Mouse (Mus musculus): ENCODE measurements around the gene Axl.

Gene Axl

DNA sequence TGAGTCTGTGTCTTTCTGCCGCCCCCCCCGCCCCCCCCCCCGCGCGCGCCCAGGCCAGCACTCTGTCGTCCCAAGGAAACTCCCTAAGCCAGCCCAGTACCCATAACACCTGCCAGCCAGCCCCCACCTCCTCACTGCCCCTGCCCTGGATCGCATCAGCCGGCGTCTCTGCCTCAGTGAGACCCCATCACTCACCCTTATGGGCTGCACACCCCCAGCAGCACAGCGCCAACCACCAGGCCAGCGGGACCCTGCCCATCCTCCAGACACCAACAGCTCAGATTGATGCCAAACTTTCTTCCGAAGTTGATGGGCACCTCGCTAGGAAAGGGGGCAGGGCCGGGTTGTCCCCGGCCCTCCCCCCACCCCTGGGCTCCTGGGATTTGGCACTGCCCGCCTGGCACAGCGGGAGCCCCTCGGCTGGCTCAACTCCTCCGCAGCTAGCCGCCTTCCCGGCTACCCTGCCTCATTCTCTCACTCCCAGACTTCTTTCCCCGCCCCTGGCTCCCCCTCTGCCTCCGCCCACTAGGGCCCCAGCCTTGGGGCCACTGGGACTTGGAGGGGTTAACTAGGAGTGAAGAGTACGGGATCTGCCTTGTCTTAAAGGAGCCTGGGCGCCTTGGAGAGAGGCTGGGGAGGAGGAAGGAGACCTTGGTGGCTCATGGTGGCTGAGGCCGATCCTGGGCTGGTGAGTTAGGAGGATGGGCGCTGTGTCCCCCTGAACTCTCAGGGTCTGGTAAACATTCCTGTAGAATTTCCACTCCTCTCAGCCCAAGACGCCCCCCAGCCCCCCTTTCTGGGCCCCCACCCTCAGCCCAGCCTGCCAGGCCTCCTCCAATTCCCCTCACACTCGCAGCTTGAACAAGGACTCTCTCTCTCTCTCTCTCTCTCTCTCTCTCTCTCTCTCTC is at the start of gene Axl:
Gene Axl, minus strand, starts transcription at position 486 of the 909 bp plus-strand sequence.
- DNase-seq (ENCODE audit: low spot score): peak; percentile 80

DNA sequence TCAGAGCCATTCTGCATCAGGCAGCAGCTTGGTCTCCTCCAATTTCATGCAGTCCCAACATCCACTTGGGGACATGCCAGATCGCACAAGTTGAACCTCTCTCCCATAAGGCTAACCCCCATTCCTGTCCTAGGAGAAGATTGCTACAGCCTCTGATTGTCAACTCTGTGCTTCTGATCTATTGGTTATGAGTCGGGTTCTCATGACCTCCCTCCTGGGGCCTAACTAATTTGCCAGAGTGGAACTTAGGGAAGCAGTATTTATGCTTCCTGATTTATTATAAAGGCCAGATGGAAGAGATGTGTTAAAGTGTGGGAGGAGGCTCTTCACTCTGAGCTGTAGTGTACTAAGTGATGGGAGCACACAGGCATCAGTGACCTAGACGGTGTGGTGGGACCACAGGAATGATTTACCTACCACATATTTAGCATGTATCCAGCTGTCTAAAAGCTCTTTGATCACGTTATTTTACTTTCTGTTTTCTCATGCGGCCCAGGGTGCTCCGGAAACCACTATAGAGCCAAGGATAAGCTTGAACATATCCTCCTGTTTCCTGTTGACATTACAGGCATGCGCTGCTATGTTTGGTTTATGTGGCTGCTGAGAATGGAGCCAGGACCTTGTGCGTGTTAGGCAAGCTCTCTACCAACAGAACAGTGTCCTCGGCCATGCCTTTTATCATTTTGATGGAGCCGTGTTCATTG is 46.8 kb upstream of the Axl start:
- DNase-seq (ENCODE audit: low spot score): no peak

DNA sequence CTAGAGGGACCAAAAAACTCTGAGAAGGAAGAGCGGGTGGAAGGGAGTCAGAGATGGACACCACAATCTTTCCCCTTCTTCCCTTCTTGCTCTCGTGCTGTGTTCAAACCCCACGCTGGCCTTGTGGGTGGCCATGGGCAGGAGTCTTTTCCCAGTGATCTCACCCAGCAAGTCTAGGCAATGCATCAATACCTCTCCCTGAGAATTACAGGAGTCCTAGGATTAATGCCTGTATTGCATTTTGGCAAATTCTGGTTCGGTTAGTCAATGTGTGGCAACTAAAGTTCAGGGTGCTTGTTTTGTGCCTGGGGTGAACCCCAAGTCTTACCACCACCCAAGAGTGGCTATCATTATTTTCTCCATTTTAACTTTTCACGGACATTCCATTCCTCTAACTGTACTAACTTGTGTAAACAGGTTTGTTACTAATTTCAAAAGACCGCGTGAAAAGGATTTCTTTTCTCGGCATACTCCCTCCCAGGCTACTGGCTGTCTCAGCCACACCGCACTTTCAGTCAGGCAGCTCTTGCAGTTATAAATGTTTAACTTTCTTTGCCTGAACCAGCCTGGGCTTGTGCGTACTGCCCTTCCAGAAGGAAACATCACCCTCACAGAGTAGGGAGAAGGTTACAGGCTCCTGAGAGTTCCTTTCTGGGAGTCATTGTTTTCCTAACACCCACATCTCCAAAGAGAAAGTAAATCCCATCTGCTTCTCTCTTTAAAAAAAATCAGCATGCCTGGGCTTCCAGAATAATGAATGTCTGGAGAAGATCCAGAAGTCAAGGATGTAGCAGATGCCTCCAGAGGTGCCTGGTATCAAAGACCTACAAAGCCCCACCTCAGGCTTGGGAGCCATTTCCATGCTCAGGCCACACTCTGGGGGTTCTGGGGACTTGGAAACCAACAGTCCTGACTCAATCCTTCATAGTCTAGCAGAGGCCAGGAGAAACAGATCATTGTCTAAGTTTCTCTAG is 43.3 kb upstream of the Axl start:
- peak; percentile 66 for DNase-seq (ENCODE audit: low spot score)

DNA sequence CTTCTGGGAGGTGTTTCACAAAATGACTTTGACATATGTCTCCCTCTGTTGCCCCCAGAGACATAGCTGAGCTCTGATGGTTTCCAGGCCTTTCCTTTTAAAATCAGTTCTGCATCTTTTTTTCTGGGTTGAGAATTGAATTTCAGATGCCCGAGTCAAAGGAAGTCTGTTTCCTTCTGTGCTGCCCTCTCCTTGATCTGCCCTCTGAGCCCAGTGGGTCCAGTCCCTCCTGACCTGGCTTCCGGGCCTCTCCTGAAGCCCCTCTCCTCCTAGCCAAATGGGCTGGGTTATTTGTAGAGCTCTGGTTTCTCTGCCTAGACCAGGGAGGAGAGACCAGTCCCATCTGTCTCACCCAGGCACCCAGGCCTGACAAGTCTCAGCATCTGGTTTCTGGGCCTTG is 41.7 kb upstream of the Axl start:
- DNase-seq (ENCODE audit: low spot score): no peak

DNA sequence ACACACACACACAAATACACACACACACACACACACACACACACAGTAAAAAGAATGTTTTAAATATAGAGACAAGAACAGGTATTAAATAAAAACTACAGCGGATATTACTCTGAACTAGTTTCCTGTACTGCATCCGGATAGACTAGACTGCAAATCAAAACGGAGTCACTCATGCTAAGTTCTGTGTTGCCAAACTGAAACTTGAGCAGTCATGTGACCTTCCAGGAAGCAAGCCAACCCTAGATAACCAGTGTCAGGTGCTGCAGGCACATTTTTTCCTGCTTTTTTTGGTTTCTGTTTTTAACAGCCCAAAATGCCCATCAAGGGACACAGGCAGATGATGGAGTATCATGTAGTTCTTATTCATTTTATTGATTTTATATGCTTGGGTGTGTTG is 38.7 kb upstream of the Axl start:
- DNase-seq (ENCODE audit: low spot score): peak; percentile 50

DNA sequence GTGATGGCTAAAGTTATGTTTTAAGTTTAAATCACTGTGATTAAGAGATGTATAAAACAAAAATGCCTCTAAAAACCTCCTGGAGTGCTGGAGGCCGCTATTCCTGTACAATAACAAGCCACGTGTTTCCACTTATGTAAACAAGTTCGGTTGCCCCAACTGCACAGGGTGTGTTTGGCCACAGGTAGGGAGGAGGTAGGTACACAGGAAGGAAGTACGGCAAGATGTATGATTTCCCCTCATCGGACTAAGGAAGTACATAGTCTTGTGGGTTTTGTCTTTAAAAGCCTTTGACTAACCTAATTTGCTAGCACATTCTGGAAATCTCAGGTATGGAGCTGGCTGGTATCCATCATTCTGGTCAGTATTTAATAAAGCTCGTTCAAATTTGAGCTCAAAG is 37.5 kb upstream of the Axl start:
- DNase-seq (ENCODE audit: low spot score): peak; percentile 1

DNA sequence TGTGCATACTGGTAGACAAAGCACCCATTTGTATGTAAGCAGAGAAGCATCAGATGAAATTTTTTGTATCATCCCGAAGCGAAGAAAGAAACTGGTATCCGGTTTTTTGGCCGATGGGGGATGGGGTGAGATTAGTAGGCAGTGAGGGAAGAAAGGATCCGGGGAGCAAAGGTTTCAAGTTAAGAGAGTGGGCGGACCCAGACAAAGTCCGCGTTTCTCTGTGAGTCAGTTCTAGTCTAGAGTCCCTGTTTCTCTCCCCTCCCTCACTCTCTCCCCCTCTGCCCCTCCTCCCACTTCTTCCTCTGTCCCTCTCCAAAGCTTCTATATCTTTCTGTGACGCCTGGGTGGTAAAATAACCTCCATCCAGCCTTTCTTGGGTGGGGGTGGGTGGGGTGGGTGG is 36.5 kb upstream of the Axl start:
- DNase-seq (ENCODE audit: low spot score): no peak

DNA sequence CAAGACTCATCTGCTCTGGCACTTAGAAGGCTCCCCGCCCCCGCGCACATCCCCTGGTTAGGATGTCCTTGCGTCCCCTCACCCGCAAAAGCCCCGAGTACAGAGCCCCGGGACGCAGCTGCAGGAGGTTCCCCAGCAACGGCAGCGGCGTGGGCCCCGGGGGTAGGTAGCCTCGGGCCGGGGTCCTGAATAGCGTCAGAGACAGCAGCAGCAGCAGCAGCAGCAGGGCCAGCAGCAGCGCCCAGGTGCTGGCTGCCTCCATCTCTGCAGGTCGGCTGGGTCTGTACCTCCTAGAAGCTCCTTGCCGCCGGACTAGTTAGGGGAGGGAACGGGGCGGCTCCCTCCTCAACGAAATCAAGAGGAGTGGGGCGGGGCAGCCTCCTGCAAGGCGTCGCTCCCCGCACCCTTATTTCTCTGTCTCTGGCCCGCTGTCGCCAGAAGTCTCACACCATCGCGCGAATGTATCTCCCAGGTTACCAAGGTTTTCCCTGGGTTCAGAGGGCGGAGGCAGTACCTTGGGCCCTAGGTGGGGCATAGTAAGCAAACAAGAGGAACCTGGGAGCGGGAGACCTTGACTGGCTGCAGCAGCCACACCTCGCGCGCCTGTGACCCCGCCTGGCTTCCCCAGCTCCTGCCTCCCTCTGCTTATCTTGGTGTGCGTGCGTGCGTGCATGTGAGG is 27.9 kb upstream of the Axl start, which contains the start of gene Cyp2s1:
Gene Cyp2s1, minus strand, starts transcription at position 673 of the 679 bp plus-strand sequence.
- DNase-seq (ENCODE audit: low spot score): peak; percentile 66

DNA sequence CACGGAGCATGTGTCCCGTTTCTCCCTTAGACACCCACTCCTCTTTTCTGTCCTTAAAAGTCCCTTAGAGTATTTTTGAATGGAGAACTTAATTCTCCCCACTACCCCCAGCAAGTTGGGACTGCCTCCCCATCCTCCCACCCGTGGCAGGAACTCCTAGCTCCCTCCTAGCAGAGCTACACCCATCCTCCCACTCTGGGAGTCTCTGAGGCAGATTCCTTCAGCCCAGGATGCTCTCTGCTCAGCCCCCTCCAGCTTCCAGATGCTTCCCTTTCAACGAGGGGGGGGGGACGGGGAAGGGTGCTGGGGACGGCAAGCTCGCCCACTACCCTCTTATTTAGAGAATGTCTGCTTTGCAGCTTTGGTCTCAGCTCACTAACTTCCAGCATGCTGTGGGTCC is 27.1 kb upstream of the Axl start:
- no peak for DNase-seq (ENCODE audit: low spot score)

DNA sequence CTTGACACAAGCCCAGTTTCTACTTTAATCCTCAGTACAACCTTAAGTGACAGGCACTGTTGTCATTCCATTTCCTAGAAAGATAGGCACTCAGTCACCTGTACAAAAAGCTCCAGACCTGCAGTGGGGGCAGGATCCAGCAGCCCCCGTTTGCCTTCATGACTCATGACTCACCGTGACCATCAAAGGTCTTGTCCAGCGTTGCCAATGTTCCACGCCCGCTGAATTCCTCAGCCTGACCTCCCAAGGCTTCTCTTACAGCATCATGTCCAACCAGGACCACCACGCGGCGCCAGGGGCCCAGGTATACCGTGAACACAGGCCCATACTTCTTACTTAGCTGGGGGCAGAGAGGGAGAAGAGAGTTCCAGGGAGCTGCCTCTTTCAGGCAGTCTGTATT is 26.2 kb upstream of the Axl start:
- DNase-seq (ENCODE audit: low spot score): peak; percentile 23

DNA sequence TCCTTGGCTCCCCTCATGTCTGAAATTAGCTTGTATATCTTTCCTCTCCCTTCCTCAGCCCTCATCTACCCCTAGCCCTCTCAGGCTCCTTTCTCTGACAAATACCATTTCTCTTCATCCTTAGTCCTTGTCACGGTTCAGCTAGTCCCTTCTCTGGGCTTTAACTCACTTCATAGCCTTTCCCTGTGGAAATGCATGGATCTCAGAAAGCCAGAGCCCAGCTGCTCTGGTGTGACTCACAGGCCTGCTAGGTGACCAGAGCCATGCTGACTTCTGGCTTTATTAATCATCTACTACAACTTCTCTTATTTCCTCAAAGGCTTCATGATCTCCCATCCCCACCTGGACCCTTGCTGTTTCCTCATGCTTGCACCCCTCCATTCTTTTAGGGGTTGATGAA is 23.7 kb upstream of the Axl start:
- no peak for DNase-seq (ENCODE audit: low spot score)

DNA sequence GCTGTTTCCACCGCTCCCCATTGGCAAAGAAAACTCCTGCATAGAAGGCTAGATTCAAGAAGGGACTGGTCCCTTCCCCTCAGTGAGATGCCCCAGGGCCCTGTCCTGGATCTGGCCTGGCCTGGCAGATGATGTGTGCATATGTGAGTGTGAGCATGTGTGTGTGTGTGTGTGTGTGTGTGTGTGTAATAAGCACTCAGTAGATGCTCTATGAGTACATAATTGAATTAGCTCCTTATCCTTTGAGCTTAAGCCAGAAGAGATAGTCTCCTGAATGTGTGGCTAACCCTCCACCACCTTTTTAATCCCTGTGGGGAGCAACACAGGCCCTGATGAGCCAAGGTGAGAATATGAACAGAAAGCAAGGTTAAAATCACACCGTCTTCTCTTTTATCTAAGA is 23.2 kb upstream of the Axl start:
- no peak for DNase-seq (ENCODE audit: low spot score)

DNA sequence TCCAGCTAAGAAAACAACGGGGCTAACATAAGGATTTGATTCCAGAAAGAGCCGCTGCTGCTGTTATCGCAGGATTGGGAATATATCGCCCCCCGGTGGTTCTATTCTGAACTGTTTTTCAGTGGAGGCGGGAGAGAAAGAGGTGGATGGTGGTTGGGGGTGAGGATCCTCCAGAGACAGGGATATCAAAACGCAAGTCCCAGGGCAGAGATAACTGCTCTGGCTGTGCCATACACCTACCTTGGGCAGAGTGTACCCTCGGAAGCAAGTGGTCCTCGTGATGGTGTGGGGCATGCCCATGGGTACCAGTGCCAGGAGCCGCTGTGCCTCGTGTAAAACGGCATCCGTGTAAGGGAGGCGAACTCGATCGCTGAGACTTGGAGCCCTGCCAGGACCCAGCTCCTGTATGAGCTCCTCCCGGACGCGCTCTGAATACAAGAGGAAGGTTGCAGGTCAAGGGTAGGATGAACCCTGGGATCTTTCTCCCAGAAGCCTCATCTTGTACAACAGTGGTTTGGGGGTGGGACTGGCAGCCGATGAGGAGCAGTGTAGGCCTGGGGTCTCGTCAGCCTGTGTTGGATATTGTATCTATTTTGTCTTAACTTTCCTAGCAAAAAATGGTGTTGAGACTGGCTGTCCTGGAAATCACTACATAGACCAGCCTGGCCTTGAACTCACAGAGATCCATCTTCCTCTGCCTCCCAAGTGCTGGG is 17.3 kb upstream of the Axl start:
- peak; percentile 81 for DNase-seq (ENCODE audit: low spot score)

DNA sequence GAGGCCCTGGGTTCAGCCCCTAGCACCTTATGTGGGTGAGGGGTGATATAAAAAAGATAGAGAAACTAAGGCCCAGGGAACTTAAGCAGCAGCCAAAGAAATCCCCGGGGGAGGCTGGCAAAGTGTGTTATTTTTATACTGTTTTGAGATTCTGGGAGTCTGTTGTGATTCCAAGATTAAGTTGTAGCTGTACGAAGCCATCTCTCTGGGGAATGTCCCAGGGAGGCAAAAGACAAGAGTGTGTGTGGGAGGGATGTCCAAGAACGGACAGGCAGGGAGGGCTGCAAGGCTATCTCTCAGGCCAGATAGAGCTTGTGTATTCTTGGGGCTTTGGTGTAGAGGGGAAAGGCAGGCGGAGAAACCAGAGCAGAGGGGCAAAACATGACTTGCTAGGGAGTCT is 16.3 kb upstream of the Axl start:
- no peak for DNase-seq (ENCODE audit: low spot score)

DNA sequence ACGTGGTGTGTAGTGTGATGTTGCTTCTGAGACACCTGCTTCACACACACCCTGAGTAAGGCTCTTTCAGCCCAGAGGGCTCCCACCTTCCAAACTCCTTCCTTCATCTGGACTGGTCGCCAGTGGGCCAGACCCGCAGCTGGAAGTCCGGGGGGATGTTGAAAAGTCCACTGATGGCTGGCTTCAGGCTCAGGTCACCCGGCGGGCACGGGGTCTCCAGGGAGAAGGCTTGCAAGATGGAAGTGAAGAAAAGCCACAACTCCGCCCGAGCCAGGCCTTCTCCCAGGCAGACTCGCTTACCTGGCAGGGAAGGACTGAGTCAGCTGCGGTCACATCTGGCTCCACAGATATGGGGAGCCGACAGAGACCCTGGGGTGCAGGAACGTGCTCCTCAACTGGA is 15.0 kb upstream of the Axl start:
- no peak for DNase-seq (ENCODE audit: low spot score)

DNA sequence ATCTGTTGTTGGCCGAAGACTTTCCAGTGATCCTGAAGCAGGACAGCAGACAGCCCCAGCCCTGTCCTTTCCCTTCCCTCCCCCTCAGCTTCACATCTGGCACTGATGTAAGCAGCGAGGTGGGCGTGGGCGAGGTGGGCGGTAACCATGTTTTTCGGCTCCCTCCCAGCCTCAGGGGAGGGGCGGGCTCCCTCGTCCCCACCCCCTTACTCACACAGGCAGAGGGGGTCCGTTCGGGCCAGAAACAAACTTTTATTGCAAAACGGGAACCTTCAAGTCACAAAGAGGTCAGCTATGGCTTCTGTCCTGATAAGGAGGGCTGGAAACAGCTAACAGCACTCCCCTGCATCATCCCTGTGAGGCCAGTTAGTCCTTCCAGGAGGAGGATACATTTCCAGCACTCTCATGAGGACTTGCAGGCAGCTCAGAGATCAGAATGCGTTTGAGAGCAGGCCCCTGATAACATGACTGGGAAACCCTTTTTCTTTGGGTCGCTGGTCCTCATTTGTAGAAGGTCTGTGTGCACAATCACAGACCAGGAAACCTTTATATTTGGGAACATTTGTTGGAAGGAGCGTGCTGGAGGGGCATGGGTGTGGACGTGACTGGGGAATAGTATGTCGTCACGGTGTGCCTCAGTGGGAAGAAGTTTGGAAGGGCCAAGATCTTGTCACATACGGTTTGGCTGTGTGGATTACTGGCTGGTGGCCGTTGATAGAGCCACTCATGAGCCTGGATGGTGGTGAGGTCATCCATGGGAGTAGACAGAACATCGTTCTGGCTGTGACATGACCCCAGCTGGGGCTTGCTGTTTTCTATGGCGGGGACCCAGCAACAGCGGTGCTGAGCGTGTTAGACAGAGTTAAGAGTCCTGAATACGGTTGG is 14.0 kb upstream of the Axl start:
- DNase-seq (ENCODE audit: low spot score): peak; percentile 84

DNA sequence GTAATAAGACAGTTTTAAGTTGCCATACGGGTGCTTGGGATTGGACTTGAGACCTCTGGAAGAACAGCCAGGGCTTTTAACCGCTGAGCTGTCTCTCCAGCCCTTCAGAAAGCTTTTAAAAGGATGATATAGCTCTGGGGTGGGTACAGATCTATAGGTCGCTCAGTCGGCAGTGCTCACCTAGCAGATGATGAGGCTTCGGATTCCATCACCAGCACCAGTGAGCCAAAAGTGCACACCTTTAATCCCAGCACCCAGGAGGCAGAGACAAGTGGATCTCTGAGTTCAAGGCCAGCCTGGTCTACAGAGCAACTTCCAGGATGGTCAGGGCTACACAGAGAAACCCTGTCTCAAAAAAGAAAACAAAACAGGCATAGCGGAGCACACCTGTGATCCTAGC is 12.5 kb upstream of the Axl start:
- DNase-seq (ENCODE audit: low spot score): no peak

DNA sequence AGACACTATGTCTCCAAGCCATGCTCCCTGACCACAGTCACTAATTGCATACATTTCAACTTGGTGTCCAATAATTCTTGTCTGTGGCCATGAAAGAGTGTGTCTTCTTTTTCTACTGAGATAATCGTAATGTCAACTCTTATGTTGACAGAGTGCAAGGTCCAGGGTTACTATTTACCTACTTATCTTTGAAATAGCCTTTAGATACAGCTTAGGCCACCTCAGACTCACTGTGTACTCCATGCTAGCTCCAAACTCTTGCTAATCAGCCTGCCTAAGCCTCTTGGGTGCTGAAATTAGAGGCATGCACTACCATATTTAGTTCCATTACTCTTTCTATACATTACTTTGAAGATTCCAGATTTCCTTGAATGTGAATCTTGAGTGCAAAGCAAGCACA is 10.9 kb upstream of the Axl start:
- DNase-seq (ENCODE audit: low spot score): no peak

DNA sequence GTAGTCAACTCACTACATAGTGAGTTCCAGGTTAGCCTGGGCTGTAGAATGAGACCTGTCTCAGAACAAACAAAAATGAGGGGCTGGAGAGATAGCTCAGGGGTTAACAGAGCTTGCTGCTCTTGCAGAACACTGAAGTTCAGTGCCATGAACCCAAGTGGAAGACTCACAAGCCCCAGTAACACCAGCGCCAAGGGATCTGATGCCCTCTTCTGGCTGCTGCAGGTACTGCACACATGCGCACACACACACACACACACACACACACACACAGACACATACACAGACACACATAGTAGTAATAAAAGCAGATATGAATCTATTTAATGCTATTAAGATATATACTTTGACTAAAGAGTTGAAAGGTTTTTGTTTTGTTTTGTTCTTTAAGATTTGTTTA is 10.0 kb upstream of the Axl start:
- DNase-seq (ENCODE audit: low spot score): no peak

DNA sequence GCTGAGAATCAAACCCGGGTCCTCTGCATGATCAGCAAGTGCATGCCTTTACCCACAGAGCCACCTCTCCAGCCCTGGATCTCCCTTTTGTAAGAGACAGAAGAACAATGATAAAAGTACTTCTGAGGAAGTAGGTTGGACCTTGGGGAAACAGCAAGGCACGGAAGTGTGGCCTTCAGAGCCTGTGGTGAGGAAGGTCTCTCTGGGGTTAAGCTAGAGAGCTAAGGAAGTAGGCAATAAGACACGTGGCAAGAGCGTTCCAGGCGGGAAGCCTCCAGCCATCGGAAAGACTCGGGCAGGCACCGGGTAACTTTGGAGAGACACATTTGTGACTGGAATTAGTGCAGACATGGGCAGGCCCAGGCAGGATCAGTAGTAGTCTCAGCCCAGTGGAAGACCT is 6.3 kb upstream of the Axl start:
- DNase-seq (ENCODE audit: low spot score): no peak

Data from urinary bladder, postnatal 14 days (tissue).